In genomic region chr2:79459061-79460045, GRCm38 (mm10) we compare ENCODE assay signal across 11 mouse cellular contexts. TPM values are rescaled to one million over a fixed set of nuclear protein-coding genes. Genes with fewer than 3 reads are reported as not detected.
A peak's percentile ranks its signal among the peaks of the same experiment; 100 is the strongest.
DNase-seq lines count a peak whose midpoint lies in the region; ATAC-seq and TF ChIP-seq lines count a peak whose summit lies in the region.
"Had no signal": no experiment of that assay in that cellular context is flagged by ENCODE, and none has a peak within 500 bp of the region (broad histone marks: within the 10 kb centered on the region; RNA-seq: fewer than 3 reads in every experiment).

No protein-coding gene starts in this region.

- no peak overlapping the region for H3K27ac ChIP-seq in ES-E14 (ENCODE audit: insufficient read depth, low read depth, low read length, poor library complexity, severe bottlenecking)
- peak overlapping the region; percentile 86 for H3K27ac ChIP-seq in forebrain, embryonic 12.5 days
- H3K27ac ChIP-seq in midbrain, embryonic 12.5 days (replicated peaks) = peak overlapping the region; percentile 78
- H3K27ac ChIP-seq in gastrocnemius, adult 2 months = no peak overlapping the region

- DNase-seq in ES-E14 (ENCODE audit: low read depth, low spot score) = no peak
- DNase-seq in cerebellum, adult 11 months = peak; percentile 73
- no peak for DNase-seq in frontal cortex, postnatal 36 days (ENCODE audit: low spot score in 2 of 2)
- DNase-seq in thymus, adult 18-20 months = no peak
- no peak for DNase-seq in gastrocnemius, adult 2 months
- DNase-seq: thymus, postnatal 14 days had no signal

- TF ChIP-seq CTCF in gastrocnemius, adult 2 months (IDR thresholded peaks at IDR 0.05) = no peak

- WGBS in forebrain, embryonic 12.5 days = under 1% methylated on average over 44 of the region's 44 CpGs
- WGBS in midbrain, embryonic 12.5 days = under 1% methylated on average over 44 of the region's 44 CpGs

- H3K27me3 ChIP-seq in forebrain, embryonic 12.5 days = peaks cover 88% of the 10 kb centered on the region
- H3K27me3 ChIP-seq in midbrain, embryonic 12.5 days = peaks cover 70% of the 10 kb centered on the region

- H3K4me3 ChIP-seq in ES-E14 (ENCODE audit: insufficient read depth in 1 of 2, low read depth in 1 of 2, low read length in 2 of 2, poor library complexity in 1 of 2, severe bottlenecking in 1 of 2) = peak overlapping the region; percentile 44 to 62
- peak overlapping the region; percentile 19 for H3K4me3 ChIP-seq in forebrain, embryonic 12.5 days (replicated peaks)
- H3K4me3 ChIP-seq in midbrain, embryonic 12.5 days = peak overlapping the region; percentile 29
- no peak overlapping the region for H3K4me3 ChIP-seq in gastrocnemius, adult 2 months

- ATAC-seq in forebrain, embryonic 12.5 days (ENCODE audit: low FRiP score) = no peak
- peak; percentile 16 for ATAC-seq in midbrain, embryonic 12.5 days (ENCODE audit: low FRiP score, low read depth)
- ATAC-seq: Patski had no signal

- H3K36me3 ChIP-seq in ES-E14 (ENCODE audit: control insufficient read depth, insufficient read depth, low read length, poor library complexity, severe bottlenecking) = no peaks in the 10 kb centered on the region
- no peaks in the 10 kb centered on the region for H3K36me3 ChIP-seq in forebrain, embryonic 12.5 days (replicated peaks)
- H3K36me3 ChIP-seq in midbrain, embryonic 12.5 days = no peaks in the 10 kb centered on the region

- H3K4me1 ChIP-seq in ES-E14 (ENCODE audit: control insufficient read depth in 2 of 2, insufficient read depth in 2 of 2, low read length in 2 of 2, poor library complexity in 1 of 2) = peaks cover 4 to 5% of the 10 kb centered on the region in 2 experiments
- H3K4me1 ChIP-seq in forebrain, embryonic 12.5 days = peaks cover 53% of the 10 kb centered on the region
- H3K4me1 ChIP-seq in midbrain, embryonic 12.5 days = peaks cover 49% of the 10 kb centered on the region

- H3K9me3 ChIP-seq in ES-E14 (ENCODE audit: control insufficient read depth, insufficient read depth, low read depth, low read length) = no peaks in the 10 kb centered on the region
- no peaks in the 10 kb centered on the region for H3K9me3 ChIP-seq in forebrain, embryonic 12.5 days
- H3K9me3 ChIP-seq in midbrain, embryonic 12.5 days = no peaks in the 10 kb centered on the region

- intact Hi-C loops in gastrocnemius, adult 2 months (cut with DNase I) = no loop called here

- in situ Hi-C loops in ES-E14 (cut with MboI; ENCODE audit: low sequenced_read_pairs in 2 of 2, unreplicated experiment in 2 of 2) = no loop called here

- H3K4me2 ChIP-seq in forebrain, embryonic 12.5 days = peak overlapping the region; percentile 45
- peak overlapping the region; percentile 50 for H3K4me2 ChIP-seq in midbrain, embryonic 12.5 days (replicated peaks)

- H3K9ac ChIP-seq in ES-E14 (ENCODE audit: insufficient read depth, low read depth, low read length, poor library complexity, severe bottlenecking) = no peak overlapping the region
- peak overlapping the region; percentile 33; the same call in 1 of the 2 replicates for H3K9ac ChIP-seq in forebrain, embryonic 12.5 days
- H3K9ac ChIP-seq in midbrain, embryonic 12.5 days (replicated peaks) = 0 out of 2 replicates have a peak overlapping the region, but pooled peaks have one; percentile 11

TF ChIP-seq in ES-E14, 5 proteins besides CTCF, POLR2A, EP300 and RAD21:
- TF ChIP-seq HCFC1 (IDR thresholded peaks at IDR 0.05; ENCODE audit: borderline replicate concordance, insufficient read depth, low read length) = no peak
- TF ChIP-seq MAFK (IDR thresholded peaks at IDR 0.05; ENCODE audit: insufficient read depth, low read depth, low read length) = no peak
- no peak for TF ChIP-seq ZNF384 (IDR thresholded peaks at IDR 0.05; ENCODE audit: low read depth, low read length)
- no peak for TF ChIP-seq ZC3H11A (IDR thresholded peaks at IDR 0.05; ENCODE audit: borderline replicate concordance, low read depth, low read length)
- TF ChIP-seq CHD2 (IDR thresholded peaks at IDR 0.05; ENCODE audit: low read depth, low read length) = no peak

RNA-seq across cellular contexts. Expression of gene Cerkl, which starts 2.8 kb away (rescaled TPM):
- 1.4 and 4.8 TPM in 2 replicates for total RNA-seq in ES-E14 (2012; rRNA removed)
- polyA plus RNA-seq in forebrain, embryonic 12.5 days (2016; fragmentation: Nextera tagmentation; extraction: Ambion mirVana) = 1.5 and 2.4 TPM in 2 replicates
- polyA plus RNA-seq in midbrain, embryonic 12.5 days (2016; fragmentation: Nextera tagmentation; extraction: Ambion mirVana) = 2.6 and 4.2 TPM in 2 replicates
- under 1 TPM; 0.23 to 0.36 TPM for total RNA-seq in gastrocnemius, adult 2 months (2021)
- polyA plus RNA-seq: Patski had no signal

RNA-seq across cellular contexts. Expression of gene Neurod1, which starts 2.8 kb away (rescaled TPM):
- total RNA-seq in ES-E14 (2012; rRNA removed) = 1.3 and 7.0 TPM in 2 replicates
- polyA plus RNA-seq in forebrain, embryonic 12.5 days (2016; fragmentation: Nextera tagmentation; extraction: Ambion mirVana) = 44.3 and 46.8 TPM in 2 replicates
- polyA plus RNA-seq in midbrain, embryonic 12.5 days (2016; fragmentation: Nextera tagmentation; extraction: Ambion mirVana) = 44.4 and 47.6 TPM in 2 replicates
- not detected for total RNA-seq in gastrocnemius, adult 2 months (2021)
- total RNA-seq: liver, adult 2 months; neutrophil, adult 5-6 weeks had no signal
- polyA plus RNA-seq: liver, adult 2 months; Patski had no signal

Comparison
In these comparisons a context has a peak if more than half of its experiments do, and no peak if none do; other contexts are left out.
1. H3K27ac ChIP-seq: peak in forebrain, embryonic 12.5 days (single experiment) and midbrain, embryonic 12.5 days (single experiment); none in ES-E14 (single experiment) and gastrocnemius, adult 2 months (single experiment).